Mouse (Mus musculus) olfactory bulb, adult 2 months (tissue): ENCODE measurements around the gene Grm8.

Experiments used
- CTCF ChIP-seq: fragments of 200-500 bp; IDR thresholded peaks from 2 replicates; pipeline ENCODE4 v1.5.1; 2012; ENCODE audit warnings: low read depth, mild to moderate bottlenecking, low read length, moderate library complexity; ENCODE audit not compliant: insufficient read depth
- POLR2A ChIP-seq: fragments of 200-500 bp; IDR thresholded peaks from 2 replicates; pipeline ENCODE4 v1.6.1; 2012; ENCODE audit warnings: mild to moderate bottlenecking, low read depth, low read length, moderate library complexity; ENCODE audit not compliant: insufficient read depth

DNA sequence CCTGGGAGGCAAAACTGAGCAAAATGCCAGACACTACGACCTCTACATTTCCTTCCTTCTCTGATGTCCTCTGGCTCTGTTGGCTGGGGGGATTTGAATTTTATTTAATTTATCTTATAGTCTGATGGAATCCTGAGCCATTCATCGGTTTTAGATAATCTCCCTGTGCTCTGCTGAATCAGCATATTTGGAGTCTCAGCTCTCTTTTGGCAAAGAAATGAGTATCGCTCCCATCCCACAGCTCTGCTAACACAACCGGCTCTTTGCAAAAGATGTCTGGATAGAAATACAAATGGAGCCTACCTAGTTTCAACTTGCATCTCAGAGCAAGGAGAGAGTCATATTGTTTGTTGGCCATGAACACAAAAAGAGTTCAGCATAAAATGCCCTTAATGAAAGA is 388.5 kb downstream of the Grm8 start:
- TF ChIP-seq CTCF (no peak), POLR2A (no peak)
